Mouse (Mus musculus) testis, adult 2 months (tissue): Measurements from ENCODE around the gene Atg9b. TPM values are rescaled to one million over a fixed set of nuclear protein-coding genes. Genes with fewer than 3 reads are reported as not detected.

Source experiments
- H3K27ac ChIP-seq: fragments of 200-500 bp; 2 replicates; pipeline ENCODE4 v1.5.1; 2012; ENCODE audit warnings: low read depth, low read length; ENCODE audit not compliant: control insufficient read depth, insufficient read depth
- H3K27me3 ChIP-seq: fragments of 200-500 bp; 2 replicates; pipeline ENCODE4 v1.6.1; 2012; ENCODE audit warnings: mild to moderate bottlenecking, low read length, moderate library complexity; ENCODE audit not compliant: control insufficient read depth, insufficient read depth
- H3K36me3 ChIP-seq: fragments of 200-500 bp; 2 replicates; pipeline ENCODE4 v1.6.1; 2012; ENCODE audit warnings: mild to moderate bottlenecking, low read length; ENCODE audit not compliant: control insufficient read depth, insufficient read depth
- H3K4me1 ChIP-seq: fragments of 200-500 bp; 2 replicates; pipeline ENCODE4 v1.6.1; 2012; ENCODE audit warnings: low read length; ENCODE audit not compliant: control insufficient read depth, insufficient read depth
- H3K4me3 ChIP-seq: fragments of 200-500 bp; 2 replicates; pipeline ENCODE4 v1.5.1; 2012; ENCODE audit warnings: low read depth, mild to moderate bottlenecking, low read length, moderate library complexity, mixed read lengths; ENCODE audit not compliant: control insufficient read depth
- CTCF ChIP-seq: fragments of 200-500 bp; IDR thresholded peaks from 2 replicates; pipeline ENCODE4 v1.5.1; 2012; ENCODE audit warnings: low read depth, mild to moderate bottlenecking, inconsistent platforms, low read length, moderate library complexity; ENCODE audit not compliant: control insufficient read depth, insufficient read depth, insufficient replicate concordance
- POLR2A ChIP-seq: fragments of 200-500 bp; IDR thresholded peaks from 2 replicates; pipeline ENCODE4 v1.6.1; 2012; ENCODE audit warnings: low read depth, mild to moderate bottlenecking, inconsistent platforms, low read length, moderate library complexity; ENCODE audit not compliant: control insufficient read depth
- polyA plus RNA-seq: library from polyadenylated mRNA; depleted of rRNA; stranded (reverse); fragments of >200 nt; gene quantifications from 2 replicates; pipeline ENCODE4 v1.2.3, GENCODE M21; 2012

Atg9b gene
- polyA plus RNA-seq, 1 experiment: 1.3 TPM

DNA sequence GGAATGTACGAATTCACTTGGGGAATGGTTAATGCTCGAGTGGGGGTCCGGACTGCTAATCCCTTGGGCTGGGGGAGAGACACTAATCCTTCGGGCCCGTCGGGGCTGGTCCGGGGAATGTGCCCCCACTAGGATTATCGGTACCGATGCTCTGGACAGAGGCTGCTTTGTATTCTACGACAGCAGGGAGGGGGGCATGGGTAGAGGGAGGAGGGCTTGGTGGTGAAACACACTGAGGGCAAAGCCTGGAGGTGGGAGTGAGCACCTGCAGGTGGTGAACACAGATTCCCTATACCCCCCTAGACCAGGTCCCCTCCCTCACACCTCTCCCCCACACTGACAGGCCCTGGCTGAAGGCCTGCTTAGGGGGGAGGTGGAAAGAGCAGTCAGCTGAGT is 34.1 kb upstream of the Atg9b start:
- Histone ChIP-seq H3K4me1 (peaks cover 22% of the 10 kb centered on the region), H3K36me3 (no peaks in the 10 kb centered on the region), H3K27ac (peak overlapping the region; percentile 3; the same call in 1 of the 2 replicates), H3K27me3 (no peaks in the 10 kb centered on the region), H3K4me3 (peak overlapping the region; percentile 92)
- TF ChIP-seq CTCF: no peak
- no peak for TF ChIP-seq POLR2A

DNA sequence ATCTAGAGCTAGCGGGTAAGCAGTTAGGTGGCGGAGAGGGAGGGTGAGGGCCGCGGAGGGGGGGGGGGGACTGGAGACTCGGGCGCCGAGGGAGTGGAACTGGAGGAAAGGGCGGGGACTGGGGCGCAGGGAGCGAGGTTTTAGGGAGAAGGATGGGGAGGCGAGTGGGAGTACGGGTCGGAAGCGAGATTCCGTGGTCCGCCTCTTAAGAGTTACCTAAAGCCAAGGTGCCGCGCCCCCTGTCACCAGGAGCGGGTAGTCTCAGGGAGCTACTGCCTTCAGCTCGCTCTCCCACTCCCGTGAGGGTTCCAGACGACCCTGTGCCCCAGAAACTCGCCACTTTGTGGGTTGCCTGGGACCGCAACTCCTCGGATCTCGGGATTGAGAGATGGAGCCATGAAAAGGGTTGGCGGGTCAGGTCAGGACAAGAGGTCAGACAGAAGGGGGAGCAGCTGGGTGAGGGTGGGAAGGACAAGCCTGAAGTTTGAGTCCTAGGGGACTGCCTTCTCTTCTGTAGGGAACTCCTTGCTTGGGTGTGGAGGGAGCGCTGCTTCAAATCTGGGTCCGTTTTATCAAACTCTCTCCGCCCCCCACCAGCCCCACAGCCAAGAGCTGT is 33.6 kb upstream of the Atg9b start:
- Histone ChIP-seq H3K27ac (peak overlapping the region; percentile 22), H3K36me3 (no peaks in the 10 kb centered on the region), H3K27me3 (no peaks in the 10 kb centered on the region), H3K4me3 (peak overlapping the region; percentile 92), H3K4me1 (peaks cover 22% of the 10 kb centered on the region)
- no peak for TF ChIP-seq CTCF
- TF ChIP-seq POLR2A: no peak; the same call in 1 of the 2 replicates

DNA sequence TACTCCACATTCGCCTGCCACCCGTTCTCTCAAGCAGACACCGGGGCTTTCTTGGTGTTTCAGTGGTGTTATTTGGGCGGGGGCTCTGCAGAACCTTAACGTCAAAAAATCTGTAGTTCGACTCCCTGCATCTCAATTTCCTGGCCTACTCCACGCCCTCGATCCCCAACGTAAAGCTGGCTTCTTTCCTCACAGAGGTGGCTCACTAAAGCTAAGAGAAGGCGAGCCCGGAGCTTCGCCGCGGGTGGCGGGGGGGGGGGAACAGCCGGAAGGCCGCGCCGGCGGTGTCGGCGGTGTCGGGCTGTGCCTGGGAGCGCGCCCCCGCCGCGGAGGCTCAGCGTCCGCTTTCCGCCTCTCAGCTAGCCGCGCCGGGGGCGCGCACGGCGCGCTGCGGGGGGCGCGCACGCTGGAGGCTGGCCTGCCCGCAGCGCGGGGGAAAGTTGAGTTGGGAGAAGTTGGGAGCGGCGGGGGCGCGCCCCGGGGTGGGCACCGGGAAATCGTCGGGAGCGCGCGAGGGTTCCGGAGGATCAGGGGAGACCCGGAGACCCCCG is 33.0 kb upstream of the Atg9b start:
- H3K4me1 ChIP-seq: peaks cover 22% of the 10 kb centered on the region

DNA sequence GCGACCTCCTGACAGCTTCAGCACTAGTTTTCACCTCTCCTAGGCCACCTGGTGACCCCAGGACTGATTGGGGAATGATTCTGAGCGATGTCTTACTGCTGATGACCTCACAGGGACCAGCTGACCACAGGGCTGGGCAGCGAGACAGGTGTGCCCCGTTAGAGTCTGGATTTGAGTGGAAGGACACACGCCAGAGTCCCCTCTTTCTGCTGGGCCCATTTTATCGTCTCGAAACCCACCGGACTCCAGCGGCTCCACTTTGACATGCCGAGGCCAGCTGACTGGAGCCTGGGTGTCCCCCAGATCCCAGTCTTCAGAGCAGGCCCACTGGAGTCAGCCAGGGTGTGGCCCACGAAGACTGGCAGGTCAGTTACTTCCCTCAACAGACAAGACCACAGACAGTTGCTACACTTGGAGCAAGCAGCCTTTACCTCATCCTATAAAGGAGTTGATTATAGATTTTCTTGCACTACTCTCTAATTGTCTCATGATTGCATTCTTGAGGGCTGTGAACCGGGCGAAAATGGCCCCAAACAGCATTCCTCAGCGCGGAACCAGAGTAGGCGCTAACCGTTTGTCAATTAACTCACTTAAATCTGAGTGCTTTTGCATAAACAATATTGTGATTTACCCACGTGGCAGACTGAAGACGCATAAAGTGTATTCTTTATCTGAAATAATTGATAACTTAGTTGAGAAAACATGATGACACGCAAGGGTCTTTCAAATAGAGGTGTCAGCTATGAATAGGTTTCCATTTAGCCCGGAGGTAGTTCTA is 32.2 kb upstream of the Atg9b start:
- H3K27ac ChIP-seq: peak overlapping the region; percentile 95
- peak overlapping the region; percentile 92 for H3K4me3 ChIP-seq
- H3K27me3 ChIP-seq: no peaks in the 10 kb centered on the region
- TF ChIP-seq POLR2A (no peak), CTCF (no peak)
- H3K36me3 ChIP-seq: no peaks in the 10 kb centered on the region
- peaks cover 22% of the 10 kb centered on the region for H3K4me1 ChIP-seq

More for the DNA sequence above, 33.0 kb upstream of the Atg9b start:
- H3K36me3 ChIP-seq: no peaks in the 10 kb centered on the region
- TF ChIP-seq CTCF (no peak), POLR2A (peak; percentile 39; the same call in 1 of the 2 replicates)
- H3K27ac ChIP-seq: peak overlapping the region; percentile 95
- peak overlapping the region; percentile 92 for H3K4me3 ChIP-seq
- no peaks in the 10 kb centered on the region for H3K27me3 ChIP-seq

GRCm38 (mm10) chr5:24423129-24424003 is 31.4 kb upstream of the Atg9b start, which contains the start of the genes Cdk5 and Slc4a2:
TSS of gene Cdk5 (minus strand) at chr5:24423530.
TSS of gene Slc4a2 (plus strand) at chr5:24423837.
- Histone ChIP-seq H3K27ac (peak within 1 kb of the TSS; percentile 95), H3K4me1 (peaks cover 22% of the 10 kb centered on the region), H3K36me3 (no peaks in the 10 kb centered on the region), H3K27me3 (no peaks in the 10 kb centered on the region), H3K4me3 (peak within 1 kb of the TSS; percentile 92)
- TF ChIP-seq POLR2A (peak; percentile 56), CTCF (no peak)

GRCm38 (mm10) chr5:24420381-24420780 is 28.4 kb upstream of the Atg9b start:
- Histone ChIP-seq H3K27me3 (no peaks in the 10 kb centered on the region), H3K36me3 (no peaks in the 10 kb centered on the region), H3K27ac (no peak overlapping the region), H3K4me1 (peaks cover 13% of the 10 kb centered on the region), H3K4me3 (no peak overlapping the region)
- TF ChIP-seq POLR2A (no peak), CTCF (no peak)

DNA sequence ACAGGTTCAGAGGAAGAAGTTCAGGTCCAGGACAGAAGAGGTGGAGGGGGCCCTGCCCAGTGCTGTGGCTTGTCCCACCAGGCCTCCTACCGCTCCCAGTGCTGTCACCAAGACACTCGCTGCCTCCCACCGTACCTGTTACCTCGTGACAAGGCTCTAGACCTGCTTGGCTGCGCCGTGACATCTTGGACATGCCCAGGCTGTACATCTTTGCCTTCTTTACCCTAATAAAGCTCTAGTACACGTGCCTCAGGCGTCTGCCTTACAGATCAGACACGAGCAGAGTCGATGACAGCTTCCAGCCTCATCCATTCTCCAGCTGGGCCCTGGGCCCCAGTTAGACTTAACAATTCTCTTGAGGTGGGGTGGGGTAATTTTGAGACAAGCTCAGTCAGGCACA is 25.6 kb upstream of the Atg9b start:
- H3K27ac ChIP-seq: no peak overlapping the region
- no peaks in the 10 kb centered on the region for H3K27me3 ChIP-seq
- no peak overlapping the region for H3K4me3 ChIP-seq
- no peaks in the 10 kb centered on the region for H3K36me3 ChIP-seq
- no peak for TF ChIP-seq CTCF
- H3K4me1 ChIP-seq: 0 out of 2 replicates have a peak, but pooled peaks cover 2% of the 10 kb centered on the region
